In the genomic region with DNA sequence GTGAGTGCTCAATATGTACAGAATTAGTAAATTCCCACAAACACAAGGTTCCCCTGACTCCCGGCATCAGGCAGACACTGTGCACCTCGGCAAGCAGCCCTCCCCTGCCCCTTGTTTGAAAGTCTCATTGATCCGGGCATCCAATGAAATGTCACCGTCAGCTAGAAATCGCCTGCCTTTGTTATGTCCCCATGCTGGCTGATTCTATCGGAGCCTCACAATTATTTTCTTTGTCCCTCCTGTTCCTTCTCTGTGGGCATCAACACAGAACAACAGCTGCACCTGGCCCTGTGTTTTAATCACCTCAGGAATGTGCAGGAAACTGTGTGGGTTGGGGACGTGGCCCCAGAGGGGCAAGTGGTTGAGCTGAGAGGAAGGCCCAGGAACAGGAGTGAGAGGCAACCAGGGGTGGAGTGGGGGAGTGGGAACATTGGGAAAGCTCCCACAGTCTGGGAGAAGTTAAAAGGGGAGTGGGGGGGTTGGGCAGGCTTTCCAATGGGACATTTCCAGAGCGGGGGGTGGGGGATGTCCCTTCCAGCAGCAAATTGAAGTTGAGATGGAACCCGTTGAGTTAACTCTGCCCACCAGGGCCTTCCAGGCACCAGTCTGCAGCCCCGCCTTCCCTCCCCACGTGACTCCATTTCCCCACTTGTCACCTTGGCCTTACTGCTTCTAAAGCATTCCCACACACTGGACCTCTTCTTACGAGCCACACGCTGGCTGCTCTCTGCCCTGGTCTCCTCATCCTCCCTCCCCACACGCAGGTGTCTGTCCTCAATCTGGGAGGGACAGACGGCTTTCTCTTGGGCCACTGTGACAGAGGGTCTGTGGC, we compare ENCODE assay signal across 11 mouse cellular contexts.
A peak's percentile ranks its signal among the peaks of the same experiment; 100 is the strongest.
DNase-seq lines count a peak whose midpoint lies in the region; ATAC-seq lines count a peak whose summit lies in the region.
"Had no signal": no experiment of that assay in that cellular context is flagged by ENCODE, and none has a peak within 500 bp of the region (broad histone marks: within the 10 kb centered on the region; RNA-seq: fewer than 3 reads in every experiment).

No protein-coding gene starts in this region.

- H3K4me1 ChIP-seq in neural tube, embryonic 11.5 days (ENCODE audit: control insufficient read depth, insufficient read depth, low read length) = peaks cover 54% of the 10 kb centered on the region
- H3K4me1 ChIP-seq in neural tube, embryonic 15.5 days = peaks cover 26% of the 10 kb centered on the region
- peaks cover 67% of the 10 kb centered on the region for H3K4me1 ChIP-seq in embryonic facial prominence, embryonic 13.5 days
- peaks cover 72% of the 10 kb centered on the region for H3K4me1 ChIP-seq in limb, embryonic 12.5 days (replicated peaks)
- peaks cover 37% of the 10 kb centered on the region for H3K4me1 ChIP-seq in heart, embryonic 11.5 days (ENCODE audit: control insufficient read depth, insufficient read depth, low read length)

- peak overlapping the region; percentile 22 for H3K9ac ChIP-seq in neural tube, embryonic 11.5 days (ENCODE audit: low read length)
- no peak overlapping the region for H3K9ac ChIP-seq in neural tube, embryonic 15.5 days (replicated peaks)
- H3K9ac ChIP-seq in embryonic facial prominence, embryonic 13.5 days = no peak overlapping the region; the same call in 1 of the 2 replicates
- H3K9ac ChIP-seq in limb, embryonic 12.5 days (replicated peaks) = no peak overlapping the region
- H3K9ac ChIP-seq in heart, embryonic 11.5 days (ENCODE audit: low read depth, low read length) = no peak overlapping the region

- WGBS in neural tube, embryonic 11.5 days = 32% methylated on average over 15 of the region's 15 CpGs
- 32% methylated on average over 14 of the region's 15 CpGs for WGBS in neural tube, embryonic 15.5 days
- 31% methylated on average over 15 of the region's 15 CpGs for WGBS in embryonic facial prominence, embryonic 13.5 days
- 31% methylated on average over 15 of the region's 15 CpGs for WGBS in limb, embryonic 12.5 days
- whole genome bisulfite sequencing in heart, embryonic 11.5 days (ENCODE audit: insufficient replicate concordance) = 54% methylated on average over 15 of the region's 15 CpGs

- H3K4me2 ChIP-seq in neural tube, embryonic 11.5 days (ENCODE audit: low read depth) = no peak overlapping the region
- no peak overlapping the region for H3K4me2 ChIP-seq in neural tube, embryonic 15.5 days
- H3K4me2 ChIP-seq in embryonic facial prominence, embryonic 13.5 days = no peak overlapping the region
- H3K4me2 ChIP-seq in limb, embryonic 12.5 days = no peak overlapping the region
- no peak overlapping the region for H3K4me2 ChIP-seq in heart, embryonic 11.5 days

- H3K36me3 ChIP-seq in neural tube, embryonic 11.5 days (ENCODE audit: control insufficient read depth, insufficient read depth, low read length) = no peaks in the 10 kb centered on the region
- no peaks in the 10 kb centered on the region for H3K36me3 ChIP-seq in neural tube, embryonic 15.5 days
- H3K36me3 ChIP-seq in embryonic facial prominence, embryonic 13.5 days = no peaks in the 10 kb centered on the region
- H3K36me3 ChIP-seq in limb, embryonic 12.5 days = no peaks in the 10 kb centered on the region
- no peaks in the 10 kb centered on the region for H3K36me3 ChIP-seq in heart, embryonic 11.5 days (ENCODE audit: control insufficient read depth, insufficient read depth, low read length)

- H3K27me3 ChIP-seq in neural tube, embryonic 11.5 days (ENCODE audit: control insufficient read depth, insufficient read depth, low read length) = no peaks in the 10 kb centered on the region
- no peaks in the 10 kb centered on the region for H3K27me3 ChIP-seq in neural tube, embryonic 15.5 days (replicated peaks)
- H3K27me3 ChIP-seq in embryonic facial prominence, embryonic 13.5 days = no peaks in the 10 kb centered on the region
- no peaks in the 10 kb centered on the region for H3K27me3 ChIP-seq in limb, embryonic 12.5 days
- no peaks in the 10 kb centered on the region for H3K27me3 ChIP-seq in heart, embryonic 11.5 days (ENCODE audit: control insufficient read depth, insufficient read depth, low read length)

- DNase-seq in neural tube, embryonic 11.5 days (ENCODE audit: low spot score) = peak; percentile 30
- DNase-seq in yolk sac, embryonic 10.5 days (ENCODE audit: low spot score) = no peak
- DNase-seq in lung, postnatal 4 days = no peak
- DNase-seq: heart, postnatal 14 days; lung, adult 18-20 months had no signal

- H3K27ac ChIP-seq in neural tube, embryonic 11.5 days (ENCODE audit: low read depth, low read length) = peak overlapping the region; percentile 56
- H3K27ac ChIP-seq in neural tube, embryonic 15.5 days (replicated peaks) = no peak overlapping the region
- peak overlapping the region; percentile 68 for H3K27ac ChIP-seq in embryonic facial prominence, embryonic 13.5 days
- H3K27ac ChIP-seq in limb, embryonic 12.5 days = peak overlapping the region; percentile 79
- H3K27ac ChIP-seq in heart, embryonic 11.5 days (ENCODE audit: low read depth, low read length) = no peak overlapping the region
- H3K27ac ChIP-seq: kidney, postnatal 0 days had no signal

- H3K4me3 ChIP-seq in neural tube, embryonic 11.5 days (ENCODE audit: low read depth, low read length) = no peak overlapping the region
- no peak overlapping the region for H3K4me3 ChIP-seq in neural tube, embryonic 15.5 days (replicated peaks)
- H3K4me3 ChIP-seq in embryonic facial prominence, embryonic 13.5 days = no peak overlapping the region
- H3K4me3 ChIP-seq in limb, embryonic 12.5 days (replicated peaks) = no peak overlapping the region
- H3K4me3 ChIP-seq in heart, embryonic 11.5 days (ENCODE audit: low read depth, low read length) = no peak overlapping the region

- H3K9me3 ChIP-seq in neural tube, embryonic 11.5 days (ENCODE audit: control insufficient read depth, low read length) = no peaks in the 10 kb centered on the region
- H3K9me3 ChIP-seq in neural tube, embryonic 15.5 days (replicated peaks) = no peaks in the 10 kb centered on the region
- H3K9me3 ChIP-seq in embryonic facial prominence, embryonic 13.5 days = no peaks in the 10 kb centered on the region
- H3K9me3 ChIP-seq in limb, embryonic 12.5 days = no peaks in the 10 kb centered on the region
- no peaks in the 10 kb centered on the region for H3K9me3 ChIP-seq in heart, embryonic 11.5 days (replicated peaks; ENCODE audit: control insufficient read depth, low read length)

- ATAC-seq in neural tube, embryonic 11.5 days (ENCODE audit: insufficient read depth, low FRiP score, low TSS enrichment) = peak; percentile 63
- ATAC-seq in neural tube, embryonic 15.5 days (ENCODE audit: low FRiP score) = no peak; the same call in 1 of the 2 replicates
- 0 out of 2 replicates have a peak, but pooled peaks have one; percentile 8 for ATAC-seq in embryonic facial prominence, embryonic 13.5 days (ENCODE audit: insufficient number of reproducible peaks, insufficient read depth, low FRiP score, low TSS enrichment, low read depth)
- ATAC-seq in limb, embryonic 12.5 days (ENCODE audit: insufficient number of reproducible peaks, insufficient read depth, low FRiP score, low TSS enrichment, low read depth) = no peak
- no peak for ATAC-seq in heart, embryonic 11.5 days (replicated peaks; ENCODE audit: insufficient number of reproducible peaks, low FRiP score, low TSS enrichment)
- ATAC-seq: activated CD4-positive, CD25-positive, alpha-beta regulatory T cell, adult 4 months had no signal

Comparison
In these comparisons a context has a peak if more than half of its experiments do, and no peak if none do; other contexts are left out.
1. ATAC-seq: peak in neural tube, embryonic 11.5 days (single experiment) and embryonic facial prominence, embryonic 13.5 days (single experiment); none in neural tube, embryonic 15.5 days (single experiment), limb, embryonic 12.5 days (single experiment) and heart, embryonic 11.5 days (single experiment).
2. H3K27ac ChIP-seq: peak in neural tube, embryonic 11.5 days (single experiment), embryonic facial prominence, embryonic 13.5 days (single experiment) and limb, embryonic 12.5 days (single experiment); none in neural tube, embryonic 15.5 days (single experiment) and heart, embryonic 11.5 days (single experiment).